ENCODE assay signal across 8 mouse cellular contexts in genomic region chr15:83451621-83452210, GRCm38 (mm10). TPM values are rescaled to one million over a fixed set of nuclear protein-coding genes. Genes with fewer than 3 reads are reported as not detected.
DNase-seq lines count a peak whose midpoint lies in the region; ATAC-seq and TF ChIP-seq lines count a peak whose summit lies in the region.

No protein-coding gene starts in this region.

- no peaks in the 10 kb centered on the region for H3K9me3 ChIP-seq in intestine, postnatal 0 days (ENCODE audit: control insufficient read depth)
- no peaks in the 10 kb centered on the region for H3K9me3 ChIP-seq in liver, postnatal 0 days (ENCODE audit: low read length)
- H3K9me3 ChIP-seq in midbrain, embryonic 15.5 days: no peaks in the 10 kb centered on the region

- peak overlapping the region; percentile 37 for H3K4me2 ChIP-seq in intestine, postnatal 0 days (replicated peaks; ENCODE audit: low read depth)
- H3K4me2 ChIP-seq in liver, postnatal 0 days (ENCODE audit: low read depth, low read length): no peak overlapping the region
- H3K4me2 ChIP-seq in midbrain, embryonic 15.5 days: no peak overlapping the region

- 27% methylated on average over 7 of the region's 7 CpGs for WGBS in intestine, postnatal 0 days
- 46% methylated on average over 7 of the region's 7 CpGs for WGBS in liver, postnatal 0 days (ENCODE audit: insufficient replicate concordance)
- WGBS in midbrain, embryonic 15.5 days: 64% methylated on average over 7 of the region's 7 CpGs

- TF ChIP-seq CTCF in intestine, postnatal 0 days (IDR thresholded peaks at IDR 0.05; ENCODE audit: low read depth): no peak
- no peak for TF ChIP-seq CTCF in liver, postnatal 0 days (IDR thresholded peaks at IDR 0.05; ENCODE audit: low read depth)

- H3K9ac ChIP-seq in intestine, postnatal 0 days (ENCODE audit: low read depth, low read length): no peak overlapping the region
- H3K9ac ChIP-seq in liver, postnatal 0 days (replicated peaks): no peak overlapping the region
- H3K9ac ChIP-seq in midbrain, embryonic 15.5 days: no peak overlapping the region

- no peak for TF ChIP-seq EP300 in liver, postnatal 0 days (IDR thresholded peaks at IDR 0.05; ENCODE audit: low read depth)

- peak overlapping the region; percentile 87 for H3K27ac ChIP-seq in intestine, postnatal 0 days (ENCODE audit: low read depth, low read length)
- H3K27ac ChIP-seq in liver, postnatal 0 days (ENCODE audit: low read depth): peak overlapping the region; percentile 80
- no peak overlapping the region for H3K27ac ChIP-seq in midbrain, embryonic 15.5 days

- no peaks in the 10 kb centered on the region for H3K36me3 ChIP-seq in intestine, postnatal 0 days (ENCODE audit: control insufficient read depth, insufficient read depth)
- H3K36me3 ChIP-seq in liver, postnatal 0 days (replicated peaks; ENCODE audit: insufficient read depth, low read length): no peaks in the 10 kb centered on the region
- no peaks in the 10 kb centered on the region for H3K36me3 ChIP-seq in midbrain, embryonic 15.5 days (replicated peaks)

- H3K4me1 ChIP-seq in intestine, postnatal 0 days (replicated peaks; ENCODE audit: control insufficient read depth, insufficient read depth, low read length): peaks cover 40% of the 10 kb centered on the region
- peaks cover 76% of the 10 kb centered on the region for H3K4me1 ChIP-seq in liver, postnatal 0 days (ENCODE audit: insufficient read depth)
- 0 out of 2 replicates have a peak, but pooled peaks cover 2% of the 10 kb centered on the region for H3K4me1 ChIP-seq in midbrain, embryonic 15.5 days

- H3K27me3 ChIP-seq in intestine, postnatal 0 days (replicated peaks; ENCODE audit: control insufficient read depth, insufficient read depth, low read length): no peaks in the 10 kb centered on the region
- no peaks in the 10 kb centered on the region for H3K27me3 ChIP-seq in liver, postnatal 0 days (ENCODE audit: insufficient read depth, low read length)
- H3K27me3 ChIP-seq in midbrain, embryonic 15.5 days (replicated peaks): no peaks in the 10 kb centered on the region

- no peak overlapping the region for H3K4me3 ChIP-seq in intestine, postnatal 0 days (ENCODE audit: low read depth, low read length)
- no peak overlapping the region for H3K4me3 ChIP-seq in liver, postnatal 0 days (ENCODE audit: low read depth, low read length)
- no peak overlapping the region for H3K4me3 ChIP-seq in midbrain, embryonic 15.5 days

- ATAC-seq in intestine, postnatal 0 days: peak; percentile 71
- peak; percentile 82 for ATAC-seq in liver, postnatal 0 days
- ATAC-seq in midbrain, embryonic 15.5 days (replicated peaks): no peak

- DNase-seq in adrenal gland, adult 2 months: peak; percentile 77
- no peak for DNase-seq in adrenal gland, postnatal 4 days (ENCODE audit: low spot score in 2 of 2)
- peak; percentile 29 for DNase-seq in right cerebral cortex, adult 18-20 months
- DNase-seq in right cerebral cortex, postnatal 10 days (ENCODE audit: low spot score in 2 of 2): no peak
- DNase-seq in liver, postnatal 0 days: peak; percentile 51
- DNase-seq in yolk sac, embryonic 10.5 days (ENCODE audit: low spot score): peak; percentile 63

RNA-seq across cellular contexts. Expression of gene Pacsin2, which starts 12.7 kb away (rescaled TPM):
- 100 to 1,000 TPM in 1 of 2 experiments, 10 to 100 TPM in 1; 76.7 to 111 TPM for total RNA-seq in adrenal gland, adult 2 months (2021)
- polyA plus RNA-seq in adrenal gland, adult 2 months (2012; rRNA removed): 25.3 and 28.9 TPM in 2 replicates
- 10 to 100 TPM; 80.4 to 80.7 TPM for total RNA-seq in adrenal gland, postnatal 4 days (2021)
- 40.9 and 47.3 TPM in 2 replicates for polyA plus RNA-seq in intestine, postnatal 0 days (2015; fragmentation: Nextera tagmentation; extraction: Ambion mirVana)
- polyA plus RNA-seq in liver, postnatal 0 days (2015; fragmentation: Nextera tagmentation; extraction: Ambion mirVana): 20.6 and 24.3 TPM in 2 replicates
- 24.8 and 25.5 TPM in 2 replicates for polyA plus RNA-seq in midbrain, embryonic 15.5 days (2015; fragmentation: Nextera tagmentation; extraction: Ambion mirVana)

RNA-seq across cellular contexts. Expression of gene Ttll1, which starts 59.0 kb away (rescaled TPM):
- 10 to 100 TPM in 1 of 2 experiments, 1 to 10 TPM in 1; 7.4 to 13.6 TPM for total RNA-seq in adrenal gland, adult 2 months (2021)
- polyA plus RNA-seq in adrenal gland, adult 2 months (2012; rRNA removed): 4.5 and 4.7 TPM in 2 replicates
- total RNA-seq in adrenal gland, postnatal 4 days (2021): 10 to 100 TPM in 1 of 2 experiments, 1 to 10 TPM in 1; 9.8 to 11.3 TPM
- 6.0 and 7.1 TPM in 2 replicates for polyA plus RNA-seq in intestine, postnatal 0 days (2015; fragmentation: Nextera tagmentation; extraction: Ambion mirVana)
- 2.7 and 3.2 TPM in 2 replicates for polyA plus RNA-seq in liver, postnatal 0 days (2015; fragmentation: Nextera tagmentation; extraction: Ambion mirVana)
- 123 and 125 TPM in 2 replicates for polyA plus RNA-seq in midbrain, embryonic 15.5 days (2015; fragmentation: Nextera tagmentation; extraction: Ambion mirVana)

Comparison
In these comparisons a context has a peak if more than half of its experiments do, and no peak if none do; other contexts are left out.
1. DNase-seq: peak in adrenal gland, adult 2 months (single experiment), right cerebral cortex, adult 18-20 months (single experiment), liver, postnatal 0 days (single experiment) and yolk sac, embryonic 10.5 days (single experiment); none in adrenal gland, postnatal 4 days (0 of 2) and right cerebral cortex, postnatal 10 days (0 of 2).
2. RNA of gene Ttll1, which starts 59.0 kb away (polyA plus RNA-seq): 123 to 125 TPM in midbrain, embryonic 15.5 days; 6.0 to 7.1 TPM in intestine, postnatal 0 days, 4.5 to 4.7 TPM in adrenal gland, adult 2 months and 2.7 to 3.2 TPM in liver, postnatal 0 days; every median in the first group is over 10 times any median in the second.